Mouse (Mus musculus) intestine, postnatal 0 days (tissue): ENCODE measurements around the gene Skap1. TPM values are rescaled to one million over a fixed set of nuclear protein-coding genes. Genes with fewer than 3 reads are reported as not detected.

Source experiments
- ATAC-seq: fragments of 200-750 bp; cut with Nextera tagmentation; 2 replicates; pipeline ENCODE4 v1.8.0; 2017; ENCODE audit warnings: mild to moderate bottlenecking, moderate TSS enrichment, moderate library complexity
- H3K27ac ChIP-seq: fragments of 300-500 bp; sonication (generic); 2 replicates; pipeline ENCODE4 v1.5.1; 2014; ENCODE audit warnings: mild to moderate bottlenecking, low read depth, low read length, moderate library complexity
- H3K27me3 ChIP-seq: fragments of 300-500 bp; sonication (generic); replicated peaks from 2 replicates; pipeline ENCODE4 v1.6.1; 2014; ENCODE audit warnings: low read length, mixed read lengths; ENCODE audit not compliant: control insufficient read depth, insufficient read depth
- H3K36me3 ChIP-seq: fragments of 300-500 bp; sonication (generic); 2 replicates; pipeline ENCODE4 v1.6.1; 2014; ENCODE audit warnings: mild to moderate bottlenecking, moderate library complexity; ENCODE audit not compliant: control insufficient read depth, insufficient read depth
- H3K4me1 ChIP-seq: fragments of 300-500 bp; sonication (generic); replicated peaks from 2 replicates; pipeline ENCODE4 v1.6.1; 2014; ENCODE audit warnings: antibody characterized with exemption, low read length, mixed read lengths; ENCODE audit not compliant: control insufficient read depth, insufficient read depth
- H3K4me2 ChIP-seq: fragments of 300-500 bp; sonication (generic); replicated peaks from 2 replicates; pipeline ENCODE4 v1.6.1; 2014; ENCODE audit warnings: low read depth, mild to moderate bottlenecking, moderate library complexity
- H3K4me3 ChIP-seq: fragments of 300-500 bp; sonication (generic); 2 replicates; pipeline ENCODE4 v1.5.1; 2014; ENCODE audit warnings: low read depth, low read length
- H3K9ac ChIP-seq: fragments of 300-500 bp; sonication (generic); 2 replicates; pipeline ENCODE4 v1.6.1; 2014; ENCODE audit warnings: mild to moderate bottlenecking, low read depth, low read length
- H3K9me3 ChIP-seq: fragments of 300-500 bp; sonication (generic); 2 replicates; pipeline ENCODE4 v1.6.1; 2016; ENCODE audit warnings: mixed run types; ENCODE audit not compliant: control insufficient read depth
- CTCF ChIP-seq: sonication (generic); IDR thresholded peaks from 2 replicates; pipeline ENCODE4 v1.5.1; 2016; ENCODE audit warnings: low read depth, mild to moderate bottlenecking, control low read depth, antibody characterized with exemption, moderate library complexity
- WGBS: fragments of 180-500 bp; shearing (Covaris S2); extraction: QIAGEN DNeasy Blood & Tissue Kit; methylation state at CpG from one replicate; pipeline ENCODE4 v1.1.7; 2014; 5-methylcytosine and 5-hydroxymethylcytosine counted together
- polyA plus RNA-seq: library from polyadenylated mRNA; unstranded; fragments of >200 nt; fragmentation: Nextera tagmentation; extraction: Ambion mirVana; gene quantifications from 2 replicates; pipeline ENCODE4 v1.2.1, GENCODE M21; 2015

Gene Skap1
- polyA plus RNA-seq, 1 experiment from 2014 or later = 0.46 TPM

DNA sequence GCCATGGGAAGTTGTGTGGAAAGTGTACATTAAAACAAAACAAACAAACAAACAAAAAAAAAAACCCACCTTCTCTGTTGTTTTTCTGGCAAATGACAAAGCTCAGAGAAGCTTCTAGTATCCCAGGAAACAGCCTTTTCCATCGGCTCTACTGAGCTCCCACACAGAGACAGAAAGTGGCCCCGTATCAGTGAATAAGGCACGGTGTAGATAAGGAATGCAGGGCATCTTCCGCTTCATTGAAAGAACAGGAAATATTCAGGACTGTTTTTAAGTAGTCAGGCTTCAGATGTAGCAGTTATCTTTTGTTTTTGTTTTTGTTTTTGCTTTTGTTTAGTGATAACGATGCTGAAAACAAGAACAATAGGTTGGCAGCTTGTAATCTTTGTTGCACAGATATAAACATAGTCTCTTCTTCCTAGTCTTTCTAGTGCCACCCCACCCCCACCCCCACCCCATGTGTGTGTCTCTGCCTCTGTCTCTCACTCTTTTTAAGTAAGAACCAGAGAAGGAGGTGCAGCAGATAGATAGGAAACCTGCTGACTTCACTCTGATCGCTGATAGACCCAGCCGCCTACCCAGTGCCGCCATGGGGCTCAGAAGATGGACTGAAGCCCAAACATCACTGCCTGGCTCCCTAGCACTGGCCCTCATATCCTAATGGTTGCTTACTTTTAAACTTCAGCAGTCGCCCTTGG lies 3.8 kb downstream of the Skap1 start:
- TF ChIP-seq CTCF = no peak
- no peak for ATAC-seq

GRCm38 (mm10) chr11:96482711-96483110 lies 18.3 kb downstream of the Skap1 start:
- no peak for ATAC-seq
- Histone ChIP-seq H3K4me2 (no peak overlapping the region), H3K4me3 (no peak overlapping the region), H3K27ac (no peak overlapping the region), H3K36me3 (no peaks in the 10 kb centered on the region), H3K9me3 (no peaks in the 10 kb centered on the region), H3K27me3 (no peaks in the 10 kb centered on the region), H3K9ac (no peak overlapping the region), H3K4me1 (no peaks in the 10 kb centered on the region)
- 23% methylated on average over 3 of the region's 3 CpGs for WGBS
- TF ChIP-seq CTCF = no peak

More for the DNA sequence above, 3.8 kb downstream of the Skap1 start:
- 53% methylated on average over 9 of the region's 9 CpGs for WGBS
- Histone ChIP-seq H3K27ac (no peak overlapping the region), H3K4me2 (no peak overlapping the region), H3K9me3 (no peaks in the 10 kb centered on the region), H3K4me1 (no peaks in the 10 kb centered on the region; the same call in 1 of the 2 replicates), H3K36me3 (no peaks in the 10 kb centered on the region), H3K9ac (no peak overlapping the region), H3K4me3 (no peak overlapping the region), H3K27me3 (peaks cover 28% of the 10 kb centered on the region)

DNA sequence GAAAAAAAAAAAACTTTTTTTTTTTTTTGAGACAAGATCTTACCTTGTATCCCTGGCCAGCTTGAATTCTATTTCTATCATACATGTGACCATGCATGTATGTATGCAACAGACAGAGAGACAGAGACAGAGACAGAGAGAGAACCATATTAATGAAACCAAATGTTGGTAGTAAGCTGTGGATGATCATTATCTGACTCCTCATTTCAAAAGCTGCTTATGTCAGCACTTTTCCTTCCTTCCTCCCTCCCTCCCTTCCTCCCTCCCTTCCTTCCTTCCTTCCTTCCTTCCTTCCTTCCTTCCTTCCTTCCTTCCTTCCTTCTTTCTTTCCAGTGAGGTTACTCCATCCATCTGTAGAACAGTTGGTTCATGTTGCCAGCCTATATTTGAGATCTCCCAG lies 18.8 kb downstream of the Skap1 start:
- Histone ChIP-seq H3K4me1 (no peaks in the 10 kb centered on the region), H3K4me3 (no peak overlapping the region), H3K27ac (no peak overlapping the region), H3K4me2 (no peak overlapping the region), H3K27me3 (no peaks in the 10 kb centered on the region), H3K9ac (no peak overlapping the region), H3K9me3 (no peaks in the 10 kb centered on the region), H3K36me3 (no peaks in the 10 kb centered on the region)
- no peak for TF ChIP-seq CTCF
- no peak for ATAC-seq

GRCm38 (mm10) chr11:96498481-96498880 lies 34.1 kb downstream of the Skap1 start:
- Histone ChIP-seq H3K36me3 (no peaks in the 10 kb centered on the region), H3K9ac (no peak overlapping the region), H3K4me2 (no peak overlapping the region), H3K27me3 (no peaks in the 10 kb centered on the region; the same call in 1 of the 2 replicates), H3K27ac (no peak overlapping the region), H3K4me1 (no peaks in the 10 kb centered on the region), H3K9me3 (no peaks in the 10 kb centered on the region), H3K4me3 (no peak overlapping the region)
- no peak for TF ChIP-seq CTCF
- 71% methylated on average over 8 of the region's 8 CpGs for WGBS
- ATAC-seq = no peak

GRCm38 (mm10) chr11:96501042-96501441 lies 36.6 kb downstream of the Skap1 start:
- no peaks in the 10 kb centered on the region for H3K9me3 ChIP-seq
- no peak overlapping the region for H3K4me2 ChIP-seq
- no peak for TF ChIP-seq CTCF
- 51% methylated on average over 6 of the region's 6 CpGs for WGBS
- H3K27me3 ChIP-seq = no peaks in the 10 kb centered on the region; the same call in 1 of the 2 replicates
- no peaks in the 10 kb centered on the region for H3K36me3 ChIP-seq
- H3K9ac ChIP-seq = no peak overlapping the region
- H3K4me1 ChIP-seq = no peaks in the 10 kb centered on the region
- H3K27ac ChIP-seq = no peak overlapping the region
- no peak for ATAC-seq
- H3K4me3 ChIP-seq = no peak overlapping the region

- Histone ChIP-seq H3K4me2 (no peak overlapping the region), H3K27ac (no peak overlapping the region), H3K4me3 (no peak overlapping the region), H3K4me1 (no peaks in the 10 kb centered on the region), H3K9ac (no peak overlapping the region), H3K36me3 (no peaks in the 10 kb centered on the region), H3K27me3 (no peaks in the 10 kb centered on the region; the same call in 1 of the 2 replicates), H3K9me3 (no peaks in the 10 kb centered on the region)
- no peak for TF ChIP-seq CTCF
- 64% methylated on average over 3 of the region's 3 CpGs for WGBS
- no peak for ATAC-seq
Measured at GRCm38 (mm10) chr11:96502948-96503347, 38.6 kb downstream of the Skap1 start.
